Mouse (Mus musculus): ENCODE data around the gene Lcn9.
"Not testable (repeated sequence)": the region's sequence is repeated elsewhere in the genome, so short reads cannot be mapped to it uniquely, and the experiment has no call there.

The Lcn9 gene

DNA sequence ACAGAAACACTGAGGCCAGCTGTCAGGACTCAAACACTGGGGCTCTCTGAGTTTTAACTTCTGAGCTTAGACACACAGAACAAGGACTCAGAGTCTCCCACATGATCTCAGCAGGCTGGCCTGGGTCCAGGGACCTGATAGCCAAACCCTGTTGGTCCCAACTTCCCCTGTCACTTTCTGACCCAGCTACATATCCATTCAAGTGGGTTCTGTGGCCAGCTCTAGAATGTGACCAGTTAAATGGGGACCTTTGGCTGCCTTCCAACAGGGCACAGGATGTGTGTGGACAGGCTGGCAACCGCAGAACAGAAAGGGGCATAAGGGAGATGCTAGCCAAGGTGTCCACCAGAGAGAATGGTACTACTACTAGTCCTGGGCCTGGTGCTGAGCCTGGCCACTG is at the start of gene Lcn9:
Gene Lcn9 (plus strand): TSS at position 348 of the 400 bp plus-strand sequence.
- DNase-seq (ENCODE audit: low read depth, low spot score), result no peak

- DNase-seq (ENCODE audit: low read depth, low spot score), result no peak
These were observed 49.4 kb upstream of the Lcn9 start for GRCm38 (mm10) chr2:25773507-25773906.

- DNase-seq (ENCODE audit: low read depth, low spot score), result no peak
These were observed 48.3 kb upstream of the Lcn9 start for GRCm38 (mm10) chr2:25774640-25775039.

DNA sequence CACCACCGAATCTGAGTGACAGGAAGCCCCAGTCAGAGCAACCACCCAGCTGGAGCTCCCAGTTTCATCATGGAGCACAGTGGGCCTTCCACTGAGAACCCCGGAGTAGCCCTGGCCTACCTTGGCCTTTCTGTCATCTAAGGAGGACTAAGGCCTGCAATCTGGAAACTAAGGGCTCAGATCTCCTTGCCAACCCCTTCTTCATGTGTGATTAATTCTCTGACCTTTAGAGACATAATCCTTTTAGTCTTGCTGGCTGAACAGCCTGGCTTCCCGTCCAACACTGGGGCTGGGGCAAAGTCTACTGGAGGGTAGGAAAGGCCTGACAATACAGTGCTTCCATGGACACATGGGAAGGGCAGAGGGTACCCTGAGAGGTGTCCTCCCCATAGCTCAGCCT is 47.0 kb upstream of the Lcn9 start:
- no peak for DNase-seq (ENCODE audit: low read depth, low spot score)

DNA sequence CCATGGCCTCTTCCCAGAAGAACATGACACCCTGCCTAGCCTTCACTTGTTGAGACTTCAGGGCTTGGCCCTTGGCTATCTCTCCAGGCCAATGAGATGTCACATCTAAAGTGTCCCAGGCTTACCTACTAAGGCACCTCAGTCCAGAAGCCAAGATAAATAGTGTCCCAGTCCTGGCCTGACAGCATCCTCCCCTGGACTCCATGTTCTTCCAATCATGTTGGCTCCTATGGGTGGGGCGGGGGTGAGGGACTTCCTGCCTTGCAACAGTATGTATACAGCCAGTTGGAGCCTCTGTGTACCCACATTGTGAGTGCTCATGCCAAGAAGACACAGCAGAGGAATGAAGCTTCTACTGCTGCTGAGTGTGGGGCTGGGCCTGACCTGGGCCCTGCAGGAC is 46.2 kb upstream of the Lcn9 start, which contains the start of gene Lcn11:
Gene Lcn11 (plus strand): TSS at position 301 of the 400 bp plus-strand sequence.
- DNase-seq (ENCODE audit: low read depth, low spot score), result no peak

GRCm38 (mm10) chr2:25779076-25779475 is 43.9 kb upstream of the Lcn9 start:
- DNase-seq (ENCODE audit: low read depth, low spot score), result no peak

- DNase-seq (ENCODE audit: low read depth, low spot score), result no peak
These were observed 42.0 kb upstream of the Lcn9 start for GRCm38 (mm10) chr2:25780921-25781320.

DNA sequence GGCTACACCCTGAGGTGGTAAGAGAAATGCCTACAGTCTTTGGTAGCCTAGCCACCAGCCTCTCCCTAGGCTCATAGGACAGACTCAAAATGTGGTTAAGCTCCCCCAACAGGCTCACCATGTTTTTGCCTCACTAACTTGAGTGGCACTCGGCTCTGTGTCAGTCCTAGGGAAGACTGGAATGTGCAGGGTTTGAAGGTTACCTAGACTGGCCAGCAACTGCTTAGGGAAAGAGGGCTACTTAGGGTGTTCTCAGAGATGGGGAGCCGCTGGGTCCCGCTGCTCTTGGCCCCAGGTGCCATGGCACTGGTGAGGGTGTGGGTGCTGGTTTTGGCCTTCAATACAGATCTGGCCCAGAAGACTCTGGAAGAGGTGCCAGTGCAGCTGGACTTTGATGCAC is 41.0 kb upstream of the Lcn9 start, which contains the start of gene Gm13539:
Gene Gm13539 (plus strand): TSS at position 301 of the 400 bp plus-strand sequence.
- DNase-seq (ENCODE audit: low read depth, low spot score), result no peak

DNA sequence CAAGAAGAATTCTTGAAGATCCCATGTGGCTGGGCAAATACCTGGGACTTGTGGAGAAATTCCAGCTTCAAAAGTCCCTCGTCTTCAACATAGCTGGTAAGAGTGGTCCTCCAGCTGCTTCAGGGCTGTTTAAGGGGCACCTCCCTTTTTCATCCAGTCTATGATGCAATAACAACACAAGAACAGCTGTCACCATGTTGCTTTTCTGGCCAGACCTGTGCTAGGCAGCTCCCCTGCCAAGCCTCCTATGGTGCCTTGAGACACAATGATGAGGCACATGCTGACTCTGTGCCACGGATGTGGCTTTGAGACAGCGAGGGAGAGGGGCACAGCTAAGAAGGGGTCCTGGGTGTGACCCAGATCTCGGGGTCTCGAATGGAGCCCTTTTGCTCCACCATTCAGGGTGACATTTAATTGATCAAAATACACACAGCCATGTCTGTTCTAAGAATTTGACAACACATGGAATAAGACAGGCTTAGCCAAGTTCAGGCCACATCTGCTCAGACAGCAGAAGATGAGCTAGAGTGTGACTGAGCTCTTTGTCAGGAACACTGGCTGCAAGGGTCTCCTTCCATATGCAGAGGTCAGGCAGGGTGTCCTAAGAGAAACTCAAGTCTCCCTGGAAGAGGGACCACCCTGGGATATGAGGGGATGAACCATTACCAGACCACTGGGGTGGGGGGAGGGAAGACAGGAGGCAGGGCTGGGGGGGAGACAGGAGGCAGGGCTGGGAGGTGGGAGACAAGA is 37.2 kb upstream of the Lcn9 start:
- no peak for DNase-seq (ENCODE audit: low read depth, low spot score)

GRCm38 (mm10) chr2:25789092-25789491 is 33.9 kb upstream of the Lcn9 start:
- DNase-seq (ENCODE audit: low read depth, low spot score), result no peak

DNA sequence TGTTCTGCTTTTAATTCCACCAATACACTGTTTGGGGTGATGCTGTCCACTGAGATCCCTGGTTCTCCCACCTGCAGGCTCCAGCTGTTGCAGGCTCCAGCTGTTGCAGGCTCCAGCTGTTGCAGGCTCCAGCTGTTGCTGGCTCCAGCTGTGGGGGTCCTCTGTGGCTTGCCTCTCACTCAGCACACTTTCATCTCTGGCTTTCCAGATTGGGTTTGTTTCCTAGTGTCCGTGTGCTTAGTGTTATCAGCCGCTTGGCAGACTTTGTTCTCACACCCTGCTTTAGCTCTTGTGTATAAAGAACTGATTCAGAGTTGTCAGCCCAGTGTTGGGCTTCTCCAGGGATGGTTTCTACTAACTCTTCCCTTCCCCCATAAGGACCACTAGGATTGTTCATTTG is 25.3 kb upstream of the Lcn9 start:
- DNase-seq (ENCODE audit: low read depth, low spot score), result no peak

GRCm38 (mm10) chr2:25798065-25798464 is 24.9 kb upstream of the Lcn9 start:
- no peak for DNase-seq (ENCODE audit: low read depth, low spot score)

DNA sequence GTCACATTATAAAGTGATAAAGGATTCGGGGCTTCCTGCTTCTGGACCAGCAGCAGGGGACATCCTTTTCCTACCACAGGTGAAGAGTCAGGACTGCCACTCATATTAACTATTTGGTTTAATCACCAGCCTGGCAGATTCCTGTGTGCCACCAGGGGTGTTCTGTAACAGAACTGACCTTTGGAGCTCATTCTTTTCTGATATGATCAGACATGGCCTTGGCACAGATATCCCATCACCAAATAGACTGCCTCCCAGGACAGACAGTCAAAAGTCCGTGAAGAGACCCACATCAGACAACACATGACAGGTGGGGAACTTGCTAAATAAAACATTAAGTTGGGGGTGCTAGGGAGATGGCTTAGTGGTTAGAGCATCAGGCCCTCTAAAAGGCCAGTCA is 11.2 kb upstream of the Lcn9 start:
- no peak for DNase-seq (ENCODE audit: low read depth, low spot score)

- DNase-seq (ENCODE audit: low read depth, low spot score), result no peak
These were observed 9.6 kb upstream of the Lcn9 start for GRCm38 (mm10) chr2:25813364-25813763.

DNA sequence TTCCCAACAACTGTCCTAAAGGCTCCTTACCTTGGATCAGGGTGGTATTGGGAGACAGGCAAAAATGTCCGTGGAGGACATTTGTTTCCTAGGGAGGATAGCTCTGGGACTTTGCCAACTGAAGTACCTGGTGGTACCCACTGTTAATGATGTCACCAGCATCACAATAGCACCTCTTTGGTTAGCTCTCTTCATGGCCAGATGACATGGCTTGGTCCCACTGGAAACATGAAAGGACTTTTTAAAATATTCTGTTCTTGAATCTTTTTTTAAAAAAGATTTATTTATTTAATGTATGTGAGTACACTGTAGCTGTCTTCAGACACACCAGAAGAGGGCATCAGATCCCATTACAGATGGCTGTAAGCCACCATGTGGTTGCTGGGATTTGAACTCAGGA is 7.2 kb upstream of the Lcn9 start, which contains the start of gene Glt6d1:
Gene Glt6d1 (minus strand): TSS at position 101 of the 400 bp plus-strand sequence.
- not testable (repeated sequence) for DNase-seq (ENCODE audit: low read depth, low spot score)

DNA sequence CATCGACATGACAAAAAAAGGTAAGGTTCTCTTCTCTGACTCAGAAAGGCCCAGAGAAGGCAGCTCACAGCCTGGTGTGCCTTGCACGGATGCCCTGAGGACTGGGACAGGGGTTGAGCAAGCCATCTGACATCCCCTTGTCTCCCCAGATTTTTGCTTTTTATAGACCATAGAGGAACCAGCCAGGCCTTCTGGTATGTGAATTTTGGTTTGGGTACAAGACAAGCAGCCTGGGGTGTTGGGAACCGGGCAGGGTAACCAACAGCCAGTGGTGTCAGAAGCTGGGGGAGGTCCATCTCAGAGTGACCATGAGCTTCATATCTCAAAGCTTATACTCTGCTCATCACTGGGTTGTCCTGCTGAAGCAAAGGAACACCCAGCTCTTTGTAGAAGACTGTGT is 1.8 kb downstream of the Lcn9 start:
- DNase-seq (ENCODE audit: low read depth, low spot score), result no peak

DNA sequence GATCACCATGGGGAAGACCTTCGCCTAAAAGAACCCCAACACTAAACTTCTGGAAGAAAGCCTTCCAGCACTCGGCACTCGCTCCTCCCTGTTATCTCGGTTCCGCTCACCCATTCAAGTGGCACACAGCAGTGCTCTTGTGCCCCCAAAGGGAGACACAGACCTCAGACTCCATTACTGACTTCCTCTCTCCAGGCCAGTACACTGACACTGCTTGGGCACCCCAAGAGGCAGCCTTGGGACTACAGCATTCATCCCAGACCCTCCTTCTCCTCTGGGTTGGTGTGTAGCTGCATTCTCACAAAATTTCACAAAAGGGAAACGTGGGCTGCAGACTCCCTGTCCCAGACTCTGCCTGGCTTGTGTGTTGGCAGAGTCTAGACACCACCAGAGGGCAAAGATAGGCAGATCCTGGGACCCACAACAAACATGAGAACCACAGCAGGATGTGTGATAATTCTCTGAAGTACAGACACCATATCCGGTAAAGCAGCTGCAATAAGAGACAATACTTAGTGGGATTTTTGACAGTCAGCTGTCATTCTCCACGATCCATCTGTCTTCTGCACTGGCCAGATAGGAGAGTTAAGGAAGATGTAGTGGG is 5.5 kb downstream of the Lcn9 start:
- no peak for DNase-seq (ENCODE audit: low read depth, low spot score)

DNA sequence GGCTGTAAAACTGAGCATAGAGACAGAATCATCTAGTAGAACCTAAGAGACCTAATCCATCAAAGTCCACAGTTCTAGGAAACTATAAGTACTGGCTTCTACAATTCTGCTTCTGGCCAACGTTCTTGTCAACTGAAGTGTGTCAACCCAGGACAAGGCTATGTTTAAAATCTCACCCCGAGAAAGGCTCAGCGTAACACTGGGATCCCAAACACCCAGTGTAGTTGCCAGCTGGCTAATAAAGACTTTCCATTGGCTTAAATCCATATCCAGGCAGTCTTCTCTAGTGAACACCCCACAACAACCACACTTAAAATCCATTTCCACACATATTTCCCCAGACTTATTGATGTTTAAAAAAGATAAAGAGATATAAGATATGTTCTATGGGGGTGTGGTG is 7.8 kb downstream of the Lcn9 start:
- no peak for DNase-seq (ENCODE audit: low read depth, low spot score)

GRCm38 (mm10) chr2:25836291-25836690 is 13.3 kb downstream of the Lcn9 start:
- DNase-seq (ENCODE audit: low read depth, low spot score), result peak; percentile 49

DNA sequence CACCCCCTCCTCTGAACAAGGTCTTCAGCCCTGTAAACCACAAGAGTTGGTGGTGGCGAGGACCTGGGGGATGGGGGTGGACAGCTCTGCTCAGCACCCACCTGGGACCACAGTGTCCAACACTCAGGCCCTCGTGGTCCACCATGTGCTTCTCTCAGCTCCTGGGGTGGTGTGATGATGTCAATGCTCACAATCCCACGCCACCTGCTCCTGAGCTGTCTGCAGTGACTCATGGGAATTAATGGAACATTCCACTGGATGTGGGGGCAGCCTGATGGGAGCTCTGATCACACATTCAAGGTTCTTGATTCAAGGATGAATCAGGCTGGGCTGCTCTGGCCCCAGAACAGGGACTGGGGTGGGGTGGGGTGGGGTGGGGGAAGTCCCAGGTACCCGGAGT is 19.2 kb downstream of the Lcn9 start:
- DNase-seq (ENCODE audit: low read depth, low spot score), result no peak

DNA sequence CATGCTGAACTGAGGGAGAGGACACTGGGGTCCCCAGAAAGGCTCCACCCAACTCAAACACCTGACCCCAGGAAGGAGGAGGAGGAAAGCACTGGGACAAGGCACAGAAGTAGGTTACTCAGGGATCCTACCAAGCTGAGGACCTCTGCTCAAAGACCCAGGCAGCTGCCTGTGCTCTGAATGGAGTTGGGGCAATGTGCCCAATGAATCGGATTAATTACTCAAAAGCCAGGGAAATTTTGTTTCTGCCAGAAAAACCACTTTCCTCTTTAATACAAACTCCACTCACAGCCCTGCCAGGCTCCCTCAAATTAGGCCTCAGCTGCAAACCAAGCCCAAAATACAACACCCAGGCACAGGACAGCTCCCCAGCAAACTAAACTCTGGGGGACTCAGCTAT is 19.8 kb downstream of the Lcn9 start:
- no peak for DNase-seq (ENCODE audit: low read depth, low spot score)

DNA sequence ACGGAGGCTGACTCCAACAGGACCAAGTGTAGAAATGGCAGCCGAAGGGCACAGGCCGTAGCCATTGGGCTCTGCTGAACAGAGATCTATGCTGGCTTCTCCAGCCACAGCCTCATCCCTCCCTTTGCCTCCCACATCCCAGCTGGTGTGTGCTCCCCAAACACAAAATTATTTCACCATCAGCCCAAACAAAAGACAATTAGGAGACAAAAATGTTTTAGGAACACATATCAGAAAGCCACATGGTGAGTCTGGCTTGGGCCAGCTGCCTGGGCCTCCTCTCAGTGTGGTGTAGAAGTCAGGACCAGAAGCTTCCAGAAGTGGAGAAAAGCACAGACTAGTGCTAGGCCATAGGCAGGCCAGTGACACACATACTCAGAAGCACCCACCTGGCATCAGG is 21.1 kb downstream of the Lcn9 start:
- no peak for DNase-seq (ENCODE audit: low read depth, low spot score)

DNA sequence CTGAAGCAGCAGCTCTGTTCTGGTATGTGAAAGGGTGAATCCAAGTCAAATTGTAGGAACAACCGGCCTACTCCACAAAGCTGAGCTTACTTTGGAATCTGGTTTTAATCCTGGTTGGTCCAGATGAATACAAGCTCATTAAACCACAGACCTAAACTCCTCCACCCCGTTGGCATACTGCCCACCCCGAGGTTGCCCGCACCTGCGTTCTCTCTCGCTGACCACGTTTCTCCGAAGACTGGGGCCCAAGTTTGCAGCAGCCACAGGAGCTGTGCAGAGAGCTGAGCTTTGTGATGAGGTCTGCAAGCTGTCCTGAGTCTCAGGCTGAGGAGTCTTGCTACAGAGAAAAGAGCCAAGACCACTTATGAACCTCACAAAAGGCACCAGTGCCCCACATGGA is 23.6 kb downstream of the Lcn9 start:
- DNase-seq (ENCODE audit: low read depth, low spot score), result no peak

Measured in c-Kit-negative CD71-positive TER-119-positive erythroid progenitor cells, embryonic 14.5 days (primary cell).